Mouse (Mus musculus): Measurements from ENCODE around the gene Tarsl2.

DNA sequence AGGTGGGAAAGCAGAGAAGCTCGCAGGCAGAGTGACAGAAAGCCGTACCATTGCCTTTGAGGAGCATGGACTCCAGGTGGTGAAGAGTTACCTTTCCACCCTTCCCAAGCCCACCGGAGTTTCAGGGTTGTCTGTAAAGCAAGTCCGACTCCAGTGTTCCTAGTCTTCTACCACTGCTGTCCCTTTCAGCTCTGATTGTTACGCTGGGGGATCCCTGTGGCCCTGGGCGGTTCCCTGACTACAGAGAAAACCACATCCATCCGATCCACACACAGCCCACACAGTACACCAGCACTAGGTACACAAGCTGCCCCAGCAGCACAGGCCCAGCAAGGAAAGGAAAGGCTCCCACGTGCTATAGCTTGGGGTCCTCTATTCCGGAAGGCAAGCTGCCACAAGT lies 42.0 kb downstream of the Tarsl2 start:
- TF ChIP-seq CTCF (IDR thresholded peaks at IDR 0.05; ENCODE audit: borderline replicate concordance, control insufficient read depth, extremely low read depth, insufficient read depth, low read length, poor library complexity), result no peak
- no peak for TF ChIP-seq POLR2A (IDR thresholded peaks at IDR 0.05; ENCODE audit: control insufficient read depth, extremely low read depth, insufficient read depth, low read length, poor library complexity)

All from thymus, adult 2 months (tissue).